Mouse (Mus musculus): ENCODE measurements around the gene Scd3. TPM values are rescaled to one million over a fixed set of nuclear protein-coding genes. Genes with fewer than 3 reads are reported as not detected.

Scd3 gene
- polyA plus RNA-seq, 1 experiment from 2014 or later, result 0.32 TPM

- no peak overlapping the region for H3K4me2 ChIP-seq (ENCODE audit: low read length)
- H3K4me1 ChIP-seq (ENCODE audit: control insufficient read depth in 2 of 2, insufficient read depth in 2 of 2, low read length in 2 of 2), result peaks cover 2 to 5% of the 10 kb centered on the region in 2 experiments; a peak in 3 of 4 replicates
- no peaks in the 10 kb centered on the region for H3K36me3 ChIP-seq (ENCODE audit: control insufficient read depth, insufficient read depth, low read length)
- H3K9ac ChIP-seq (ENCODE audit: low read length), result no peak overlapping the region
- H3K9me3 ChIP-seq (ENCODE audit: control insufficient read depth, low read length), result no peaks in the 10 kb centered on the region
- H3K27ac ChIP-seq (replicated peaks in 1 of 2; ENCODE audit: control insufficient read depth in 1 of 2, insufficient read depth in 1 of 2, low read depth in 2 of 2, low read length in 2 of 2), result no peak overlapping the region
- ATAC-seq (ENCODE audit: insufficient number of reproducible peaks, insufficient read depth, low FRiP score, low read depth), result no peak
- 64% methylated on average over 7 of the region's 7 CpGs for WGBS
- no peak overlapping the region for H3K4me3 ChIP-seq (ENCODE audit: control insufficient read depth in 1 of 2, insufficient read depth in 1 of 2, low read depth in 1 of 2, low read length in 2 of 2)
- H3K27me3 ChIP-seq (ENCODE audit: control insufficient read depth, insufficient read depth, low read length), result no peaks in the 10 kb centered on the region
Observed at GRCm38 (mm10) chr19:44265300-44265699, 62.2 kb downstream of the Scd3 start.

GRCm38 (mm10) chr19:44265911-44266337, 62.9 kb downstream of the Scd3 start:
- H3K36me3 ChIP-seq (ENCODE audit: control insufficient read depth, insufficient read depth, low read length), result no peaks in the 10 kb centered on the region
- H3K4me2 ChIP-seq (ENCODE audit: low read length), result peak overlapping the region; percentile 83; the same call in 1 of the 2 replicates
- no peaks in the 10 kb centered on the region for H3K27me3 ChIP-seq (ENCODE audit: control insufficient read depth, insufficient read depth, low read length)
- H3K4me1 ChIP-seq (ENCODE audit: control insufficient read depth in 2 of 2, insufficient read depth in 2 of 2, low read length in 2 of 2), result peaks cover 2 to 5% of the 10 kb centered on the region in 2 experiments; a peak in 3 of 4 replicates
- no peak for ATAC-seq (ENCODE audit: insufficient number of reproducible peaks, insufficient read depth, low FRiP score, low read depth)
- H3K27ac ChIP-seq (replicated peaks in 1 of 2; ENCODE audit: control insufficient read depth in 1 of 2, insufficient read depth in 1 of 2, low read depth in 2 of 2, low read length in 2 of 2), result no peak overlapping the region
- H3K9ac ChIP-seq (ENCODE audit: low read length), result no peak overlapping the region
- no peak overlapping the region for H3K4me3 ChIP-seq (ENCODE audit: control insufficient read depth in 1 of 2, insufficient read depth in 1 of 2, low read depth in 1 of 2, low read length in 2 of 2)
- H3K9me3 ChIP-seq (ENCODE audit: control insufficient read depth, low read length), result no peaks in the 10 kb centered on the region
- 55% methylated on average over 5 of the region's 5 CpGs for WGBS

- H3K27me3 ChIP-seq (ENCODE audit: control insufficient read depth, insufficient read depth, low read length), result no peaks in the 10 kb centered on the region
- ATAC-seq (ENCODE audit: insufficient number of reproducible peaks, insufficient read depth, low FRiP score, low read depth), result no peak
Observed at GRCm38 (mm10) chr19:44266458-44266823, 63.4 kb downstream of the Scd3 start.

GRCm38 (mm10) chr19:44266824-44267498, 63.9 kb downstream of the Scd3 start:
- Histone ChIP-seq H3K9me3 (ENCODE audit: control insufficient read depth, low read length) (no peaks in the 10 kb centered on the region), H3K27me3 (ENCODE audit: control insufficient read depth, insufficient read depth, low read length) (no peaks in the 10 kb centered on the region), H3K9ac (ENCODE audit: low read length) (peak overlapping the region; percentile 79), H3K4me3 (ENCODE audit: control insufficient read depth in 1 of 2, insufficient read depth in 1 of 2, low read depth in 1 of 2, low read length in 2 of 2) (peak overlapping the region; percentile 53 to 61), H3K4me2 (ENCODE audit: low read length) (peak overlapping the region; percentile 83), H3K36me3 (ENCODE audit: control insufficient read depth, insufficient read depth, low read length) (no peaks in the 10 kb centered on the region), H3K4me1 (ENCODE audit: control insufficient read depth in 2 of 2, insufficient read depth in 2 of 2, low read length in 2 of 2) (peaks cover 2 to 5% of the 10 kb centered on the region in 2 experiments; a peak in 3 of 4 replicates), H3K27ac (replicated peaks in 1 of 2; ENCODE audit: control insufficient read depth in 1 of 2, insufficient read depth in 1 of 2, low read depth in 2 of 2, low read length in 2 of 2) (peak overlapping the region; percentile 89 to 97)
- peak; percentile 99 for ATAC-seq (ENCODE audit: insufficient number of reproducible peaks, insufficient read depth, low FRiP score, low read depth)
- WGBS, result 0% methylated on average over 43 of the region's 43 CpGs

More at GRCm38 (mm10) chr19:44266458-44266823, 63.4 kb downstream of the Scd3 start:
- Histone ChIP-seq H3K9me3 (ENCODE audit: control insufficient read depth, low read length) (no peaks in the 10 kb centered on the region), H3K36me3 (ENCODE audit: control insufficient read depth, insufficient read depth, low read length) (no peaks in the 10 kb centered on the region), H3K4me1 (ENCODE audit: control insufficient read depth in 2 of 2, insufficient read depth in 2 of 2, low read length in 2 of 2) (peaks cover 2 to 5% of the 10 kb centered on the region in 2 experiments; a peak in 3 of 4 replicates), H3K4me3 (ENCODE audit: control insufficient read depth in 1 of 2, insufficient read depth in 1 of 2, low read depth in 1 of 2, low read length in 2 of 2) (peak overlapping the region; percentile 53 to 61), H3K4me2 (ENCODE audit: low read length) (peak overlapping the region; percentile 83), H3K9ac (ENCODE audit: low read length) (peak overlapping the region; percentile 79; the same call in 1 of the 2 replicates), H3K27ac (replicated peaks in 1 of 2; ENCODE audit: control insufficient read depth in 1 of 2, insufficient read depth in 1 of 2, low read depth in 2 of 2, low read length in 2 of 2) (peak overlapping the region; percentile 50 to 97; a peak in 2 of 4 replicates)
- 8% methylated on average over 6 of the region's 6 CpGs for WGBS

GRCm38 (mm10) chr19:44267499-44268002, 64.5 kb downstream of the Scd3 start:
- H3K36me3 ChIP-seq (ENCODE audit: control insufficient read depth, insufficient read depth, low read length), result no peaks in the 10 kb centered on the region
- H3K27me3 ChIP-seq (ENCODE audit: control insufficient read depth, insufficient read depth, low read length), result no peaks in the 10 kb centered on the region
- peaks cover 2 to 5% of the 10 kb centered on the region in 2 experiments; a peak in 3 of 4 replicates for H3K4me1 ChIP-seq (ENCODE audit: control insufficient read depth in 2 of 2, insufficient read depth in 2 of 2, low read length in 2 of 2)
- no peak for ATAC-seq (ENCODE audit: insufficient number of reproducible peaks, insufficient read depth, low FRiP score, low read depth)
- peak overlapping the region; percentile 89 to 97 for H3K27ac ChIP-seq (replicated peaks in 1 of 2; ENCODE audit: control insufficient read depth in 1 of 2, insufficient read depth in 1 of 2, low read depth in 2 of 2, low read length in 2 of 2)
- H3K4me2 ChIP-seq (ENCODE audit: low read length), result peak overlapping the region; percentile 83
- H3K9ac ChIP-seq (ENCODE audit: low read length), result peak overlapping the region; percentile 79
- H3K9me3 ChIP-seq (ENCODE audit: control insufficient read depth, low read length), result no peaks in the 10 kb centered on the region
- 12% methylated on average over 18 of the region's 18 CpGs for WGBS
- H3K4me3 ChIP-seq (ENCODE audit: control insufficient read depth in 1 of 2, insufficient read depth in 1 of 2, low read depth in 1 of 2, low read length in 2 of 2), result peak overlapping the region; percentile 53 to 61

- no peak overlapping the region for H3K4me2 ChIP-seq (ENCODE audit: low read length)
- WGBS, result 79% methylated on average over 4 of the region's 4 CpGs
- ATAC-seq (ENCODE audit: insufficient number of reproducible peaks, insufficient read depth, low FRiP score, low read depth), result no peak
- no peak overlapping the region for H3K9ac ChIP-seq (ENCODE audit: low read length)
- no peaks in the 10 kb centered on the region for H3K9me3 ChIP-seq (ENCODE audit: control insufficient read depth, low read length)
- no peaks in the 10 kb centered on the region for H3K36me3 ChIP-seq (ENCODE audit: control insufficient read depth, insufficient read depth, low read length)
- no peaks in the 10 kb centered on the region for H3K27me3 ChIP-seq (ENCODE audit: control insufficient read depth, insufficient read depth, low read length)
- H3K27ac ChIP-seq (replicated peaks in 1 of 2; ENCODE audit: control insufficient read depth in 1 of 2, insufficient read depth in 1 of 2, low read depth in 2 of 2, low read length in 2 of 2), result no peak overlapping the region
- peaks cover 3% of the 10 kb centered on the region in 2 experiments; a peak in 1 of 4 replicates for H3K4me1 ChIP-seq (ENCODE audit: control insufficient read depth in 2 of 2, insufficient read depth in 2 of 2, low read length in 2 of 2)
- H3K4me3 ChIP-seq (ENCODE audit: control insufficient read depth in 1 of 2, insufficient read depth in 1 of 2, low read depth in 1 of 2, low read length in 2 of 2), result no peak overlapping the region
Observed at GRCm38 (mm10) chr19:44273711-44274110, 70.6 kb downstream of the Scd3 start.

- Histone ChIP-seq H3K27me3 (ENCODE audit: control insufficient read depth, insufficient read depth, low read length) (no peaks in the 10 kb centered on the region), H3K4me3 (ENCODE audit: control insufficient read depth in 1 of 2, insufficient read depth in 1 of 2, low read depth in 1 of 2, low read length in 2 of 2) (no peak overlapping the region), H3K9ac (ENCODE audit: low read length) (no peak overlapping the region), H3K36me3 (ENCODE audit: control insufficient read depth, insufficient read depth, low read length) (no peaks in the 10 kb centered on the region), H3K9me3 (ENCODE audit: control insufficient read depth, low read length) (no peaks in the 10 kb centered on the region), H3K4me2 (ENCODE audit: low read length) (no peak overlapping the region), H3K27ac (replicated peaks in 1 of 2; ENCODE audit: control insufficient read depth in 1 of 2, insufficient read depth in 1 of 2, low read depth in 2 of 2, low read length in 2 of 2) (no peak overlapping the region), H3K4me1 (ENCODE audit: control insufficient read depth in 2 of 2, insufficient read depth in 2 of 2, low read length in 2 of 2) (peaks cover 3% of the 10 kb centered on the region in 2 experiments; a peak in 1 of 4 replicates)
- ATAC-seq (ENCODE audit: insufficient number of reproducible peaks, insufficient read depth, low FRiP score, low read depth), result no peak
- 96% methylated on average over 4 of the region's 4 CpGs for WGBS
Observed at GRCm38 (mm10) chr19:44274452-44274851, 71.4 kb downstream of the Scd3 start.

Measured in heart, embryonic 14.5 days (tissue).